Mouse (Mus musculus) c-Kit-negative CD71-positive TER-119-positive erythroid progenitor cells, embryonic 14.5 days (primary cell): Measurements from ENCODE around the gene Oaz1.

ENCODE experiments used
- DNase-seq: peaks from one replicate; pipeline ENCODE4 v3.0.0-alpha.2; 2013; ENCODE audit warnings: low read depth, low spot score

The Oaz1 gene

DNA sequence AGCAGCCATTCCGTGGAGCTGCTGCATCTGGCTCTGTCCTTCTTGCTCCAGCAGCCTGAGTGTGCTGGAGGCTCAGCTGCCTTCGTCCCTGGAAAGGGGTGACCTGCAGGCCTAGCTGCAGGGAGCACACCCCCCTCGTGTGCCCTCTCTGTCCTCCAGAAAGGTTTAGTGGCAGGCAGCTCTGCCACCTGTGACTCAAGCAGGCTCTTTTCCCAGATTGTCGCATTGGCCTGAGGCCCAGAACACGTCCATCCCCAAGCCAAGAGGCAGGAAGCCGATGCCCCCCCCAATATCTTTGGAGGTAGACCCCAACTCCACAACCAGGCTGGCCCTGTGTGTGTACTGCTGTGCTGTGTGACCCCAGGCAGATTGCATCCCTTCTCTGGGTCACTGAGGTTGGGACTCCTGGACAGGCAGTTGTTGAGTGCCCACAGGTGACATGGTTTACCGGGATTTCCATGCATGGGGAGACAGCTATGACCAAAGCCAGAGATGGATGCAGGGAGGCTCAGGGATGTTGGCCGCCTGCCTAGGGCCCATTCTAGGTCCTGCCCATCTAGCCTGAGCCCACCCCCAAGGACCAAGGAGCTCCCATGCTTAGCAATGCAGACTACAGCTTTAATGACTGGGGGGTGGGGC lies 18.7 kb downstream of the Oaz1 start:
- DNase-seq: no peak

DNA sequence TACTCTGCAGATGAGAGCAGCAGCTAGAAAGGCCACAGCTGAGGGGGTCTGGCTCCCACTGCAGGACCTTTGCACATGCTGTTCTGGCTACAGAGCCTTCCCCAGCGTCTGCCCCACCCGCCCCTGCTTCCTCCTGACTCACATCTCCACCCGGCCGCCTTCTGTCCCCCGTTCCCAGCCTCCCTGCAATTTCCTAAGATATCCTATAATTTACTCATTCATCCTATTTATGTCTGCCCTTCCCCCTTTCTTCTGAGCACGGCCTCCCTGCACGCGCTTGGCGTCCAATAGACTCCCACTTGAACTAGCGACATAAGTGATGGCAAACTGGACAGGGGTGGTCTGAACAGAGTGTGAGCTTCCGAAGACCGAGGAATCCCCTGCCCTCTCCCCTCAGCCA lies 19.3 kb downstream of the Oaz1 start:
- no peak for DNase-seq

DNA sequence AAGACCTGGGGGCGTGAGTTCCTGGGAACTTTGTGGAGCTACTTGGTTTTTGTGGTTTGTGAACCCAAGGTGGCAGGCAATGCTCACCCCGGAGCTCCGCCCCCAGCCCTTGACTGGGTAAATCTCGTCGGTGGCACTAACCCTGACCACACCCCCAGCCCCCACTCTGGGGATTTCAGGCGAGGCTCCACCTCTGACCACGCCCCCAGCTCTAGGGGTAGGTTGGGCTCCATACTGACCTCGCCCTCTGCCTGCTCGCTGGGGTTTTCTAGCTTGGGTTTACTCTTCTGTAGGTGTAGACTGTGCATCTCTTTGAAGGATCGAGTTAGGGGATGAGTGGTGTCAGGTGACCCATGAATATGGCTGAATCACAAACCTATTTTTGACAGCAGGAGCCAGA lies 22.1 kb downstream of the Oaz1 start:
- no peak for DNase-seq

DNA sequence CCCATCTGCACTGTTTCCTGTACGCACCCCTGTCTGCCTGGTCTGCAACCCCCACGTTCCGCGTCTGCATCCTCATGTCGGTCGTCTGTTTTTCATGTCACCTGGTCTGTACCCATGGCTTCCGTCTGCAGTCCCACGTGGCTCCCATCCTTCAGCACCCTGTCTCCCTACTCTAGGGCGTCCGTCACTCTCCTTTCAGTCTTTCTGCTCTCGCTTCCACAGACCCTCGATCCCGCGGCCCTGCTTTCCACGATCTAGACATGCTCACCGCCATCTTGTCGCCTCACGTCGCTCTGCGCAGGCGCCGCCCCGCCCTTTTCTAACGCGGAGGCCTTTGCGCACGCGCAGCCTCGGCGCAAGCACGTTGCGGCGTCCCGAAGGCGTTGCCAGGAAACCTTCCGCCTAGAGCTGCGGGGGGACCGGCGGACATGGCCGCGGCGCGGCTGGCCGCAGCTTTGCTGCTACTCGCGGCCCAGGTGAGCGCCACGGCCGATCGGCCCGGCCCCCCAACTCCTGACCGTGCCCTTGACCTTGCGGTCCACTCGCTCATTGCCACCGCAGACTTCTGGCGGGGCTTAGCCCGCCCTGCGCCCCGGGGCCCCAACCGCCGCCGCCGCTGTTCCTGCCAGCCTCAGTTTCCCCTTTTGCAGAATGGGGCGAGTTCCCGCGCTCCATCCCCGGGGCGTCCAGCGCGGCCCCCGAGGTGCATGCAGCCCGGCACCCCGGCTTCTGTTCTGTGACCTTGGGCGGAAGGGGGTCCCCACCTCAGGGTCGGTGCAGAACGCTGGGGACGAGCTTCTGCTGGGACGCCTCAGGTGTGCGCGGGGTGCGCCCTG lies 28.7 kb downstream of the Oaz1 start, which contains the start of the genes Lsm7 and Sppl2b:
TSS of gene Lsm7 (minus strand) at position 297 of the 836 bp plus-strand sequence.
TSS of gene Sppl2b (plus strand) at position 363 of the 836 bp plus-strand sequence.
- DNase-seq: peak; percentile 92

DNA sequence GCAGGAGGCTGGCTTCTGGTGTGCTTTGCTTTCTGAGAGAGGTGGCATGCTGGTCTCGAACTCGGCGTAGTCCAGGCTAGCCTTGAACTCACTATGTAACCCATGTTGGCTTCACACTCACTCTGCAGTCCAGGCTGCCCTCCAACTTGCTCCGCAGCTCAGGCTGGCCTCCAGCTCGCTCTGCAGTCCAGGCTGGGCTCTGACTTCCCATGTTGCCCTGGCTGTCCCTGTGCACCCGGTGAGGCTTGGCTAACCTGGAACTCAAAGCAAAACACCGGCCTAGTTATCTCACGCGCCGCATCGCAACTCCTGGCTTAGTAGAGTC lies 29.3 kb downstream of the Oaz1 start:
- DNase-seq: peak; percentile 46

DNA sequence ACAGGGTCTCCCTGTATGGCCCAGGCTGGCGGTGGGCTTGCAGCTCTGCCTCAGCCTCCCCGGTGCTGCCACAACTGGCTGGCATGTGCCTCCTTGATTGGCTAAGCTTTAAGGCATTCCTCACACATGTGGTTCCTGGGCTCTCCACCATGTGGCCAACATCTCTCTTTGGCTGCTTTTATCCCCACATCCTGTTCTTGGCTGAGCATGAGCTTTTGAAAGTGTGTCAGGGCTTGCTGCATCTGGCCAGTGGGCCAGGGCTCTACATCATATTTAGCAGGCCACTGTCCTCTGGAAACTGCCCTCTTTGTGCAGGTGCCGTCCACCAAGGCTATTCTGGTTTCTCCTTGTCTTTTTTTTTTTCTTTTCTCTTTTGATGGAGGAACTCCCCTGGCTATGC lies 29.8 kb downstream of the Oaz1 start:
- DNase-seq: no peak

DNA sequence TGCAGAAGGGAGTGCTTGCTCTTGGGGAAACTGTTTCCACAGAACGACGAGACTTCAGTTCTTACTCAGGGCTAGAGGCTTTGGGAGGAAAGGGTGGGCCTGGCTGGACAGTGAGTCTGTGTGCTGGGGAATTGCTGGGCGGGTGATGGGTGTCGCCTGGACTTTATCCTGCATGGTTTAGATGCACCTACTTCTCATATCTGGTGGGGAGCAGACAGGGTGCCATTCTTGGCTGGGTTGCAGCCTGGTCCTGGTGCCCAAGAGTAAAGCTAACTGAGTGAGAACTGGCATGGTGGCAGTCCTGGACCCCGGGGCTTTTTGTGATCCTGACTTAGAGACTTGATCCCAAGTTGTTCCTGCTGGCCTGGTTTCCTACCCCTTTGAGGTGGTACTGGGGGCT lies 30.5 kb downstream of the Oaz1 start:
- DNase-seq: peak; percentile 53

DNA sequence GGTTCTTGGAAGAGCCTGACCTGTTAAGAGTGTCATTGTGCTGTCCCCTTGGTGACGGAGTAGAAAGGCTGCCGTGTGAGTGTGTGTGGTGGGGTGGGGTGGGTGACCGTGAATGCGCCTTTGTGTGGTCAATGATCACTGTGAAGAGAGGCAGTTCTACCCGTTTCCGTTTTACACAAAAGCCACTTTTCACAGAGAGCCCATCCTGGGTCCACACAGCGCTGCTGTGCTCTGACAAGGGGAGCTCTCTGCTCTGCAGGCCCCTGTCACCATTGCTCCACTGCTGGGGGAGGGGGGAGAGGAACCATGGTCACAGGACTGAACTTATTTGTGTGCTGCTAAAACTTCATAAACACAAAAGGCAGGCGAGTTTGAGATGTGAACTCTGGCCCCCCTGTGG lies 30.9 kb downstream of the Oaz1 start:
- DNase-seq: no peak

DNA sequence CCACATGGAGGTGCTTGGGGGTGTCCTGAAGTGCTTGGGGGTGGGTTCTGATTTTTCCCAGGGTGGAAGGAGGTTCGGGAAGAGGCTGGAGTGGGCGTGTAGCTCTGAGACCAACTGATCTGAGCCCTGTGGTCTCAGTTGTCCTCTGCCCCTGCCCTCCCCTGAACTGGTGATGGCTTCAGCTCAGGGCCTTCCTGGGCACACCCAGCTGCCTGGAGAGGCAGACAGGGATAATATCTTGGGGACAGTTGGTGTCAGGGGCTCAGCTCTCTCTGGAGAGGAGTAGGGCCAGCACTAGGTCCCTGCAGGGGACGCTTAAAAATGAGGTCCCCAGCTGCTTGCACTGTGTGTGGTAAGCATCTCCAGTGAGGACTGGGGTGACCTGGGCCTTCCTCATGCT lies 31.4 kb downstream of the Oaz1 start:
- DNase-seq: peak; percentile 64

DNA sequence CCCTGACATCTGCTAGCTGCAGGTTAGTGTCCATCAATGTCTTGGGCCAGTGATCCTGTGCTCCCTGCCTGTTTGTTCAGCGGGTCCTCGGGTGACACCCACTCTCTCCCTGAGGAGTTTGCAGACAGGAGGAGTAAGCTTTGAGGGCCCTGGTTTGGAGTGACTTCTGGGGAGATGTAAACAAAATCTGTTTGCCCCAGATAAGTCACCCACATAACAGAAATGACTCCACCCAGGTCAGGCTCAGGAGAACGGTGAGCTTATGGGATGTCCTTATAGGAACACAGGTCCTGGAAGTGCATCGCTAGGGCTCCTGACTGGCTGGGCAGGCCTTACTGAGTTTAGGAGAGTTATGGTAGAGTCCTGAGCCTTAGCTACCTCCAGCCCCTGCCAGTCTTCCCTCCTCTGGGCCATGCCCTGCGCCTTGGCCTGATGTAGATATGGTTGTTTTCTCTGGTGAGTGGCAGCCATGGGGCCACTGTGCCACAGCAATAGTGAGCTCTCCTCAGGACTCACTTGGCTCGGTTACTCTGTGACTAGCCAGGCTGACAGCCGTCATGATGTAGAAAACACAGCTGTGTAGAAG lies 32.0 kb downstream of the Oaz1 start:
- DNase-seq: peak; percentile 89

DNA sequence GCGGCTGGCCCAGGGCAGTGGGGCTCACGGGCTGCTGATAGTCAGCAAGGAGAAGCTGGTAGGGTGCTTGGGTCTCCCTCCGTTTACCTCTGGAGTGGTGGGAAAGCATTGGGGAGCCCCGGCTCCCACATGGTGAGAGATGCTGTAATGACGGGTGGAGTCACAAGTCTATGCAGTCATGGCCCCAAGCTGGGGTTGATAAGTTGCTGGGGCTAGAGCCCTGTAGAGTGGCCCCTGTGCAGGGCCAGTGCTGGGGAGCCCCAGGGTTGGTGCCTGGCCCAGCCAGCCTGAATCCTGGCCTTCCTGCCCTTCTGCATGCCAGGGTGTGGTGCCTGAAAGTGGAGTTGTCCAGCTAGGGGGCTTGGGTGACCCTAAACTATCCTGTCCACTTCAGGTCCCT lies 35.8 kb downstream of the Oaz1 start:
- peak; percentile 43 for DNase-seq

DNA sequence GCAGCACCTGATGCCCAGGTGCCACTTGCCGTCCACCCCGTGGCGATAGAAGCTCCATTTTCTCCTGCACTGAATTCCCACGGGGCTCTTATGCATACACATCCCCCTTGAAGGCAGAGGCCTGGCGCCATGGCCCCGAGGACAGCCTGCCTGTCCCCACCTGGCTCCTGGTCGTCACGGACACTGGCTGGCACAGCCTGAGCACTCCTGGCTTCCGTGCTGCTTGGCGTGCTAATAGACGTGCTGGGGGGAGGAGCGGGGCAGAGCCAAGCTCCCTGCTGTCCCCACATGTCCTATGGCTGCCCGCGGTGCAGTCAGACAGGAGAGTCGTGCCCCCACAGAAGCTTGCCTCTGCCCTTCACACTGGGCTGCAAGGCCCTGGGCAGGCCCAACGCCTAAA lies 38.0 kb downstream of the Oaz1 start:
- DNase-seq: no peak

DNA sequence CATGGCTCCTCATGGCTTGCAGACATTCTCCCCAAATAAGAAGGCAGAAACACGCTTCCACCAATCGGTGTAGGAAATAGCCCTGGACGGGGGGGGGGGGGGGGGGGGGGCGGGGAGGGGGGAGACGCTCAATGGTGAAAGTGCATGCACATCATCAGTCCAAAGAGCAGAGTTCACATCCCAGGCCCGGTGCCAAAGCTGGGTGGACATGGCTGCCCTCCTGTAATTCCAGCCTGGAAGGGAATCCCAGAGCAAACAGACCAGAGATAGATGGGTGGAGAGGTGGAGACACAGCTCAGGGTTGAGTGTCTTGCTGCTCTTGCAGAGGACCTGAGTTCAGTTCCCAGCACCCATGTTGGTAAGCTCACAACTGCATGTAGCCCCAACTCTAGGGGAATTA lies 44.5 kb downstream of the Oaz1 start:
- DNase-seq: no peak

DNA sequence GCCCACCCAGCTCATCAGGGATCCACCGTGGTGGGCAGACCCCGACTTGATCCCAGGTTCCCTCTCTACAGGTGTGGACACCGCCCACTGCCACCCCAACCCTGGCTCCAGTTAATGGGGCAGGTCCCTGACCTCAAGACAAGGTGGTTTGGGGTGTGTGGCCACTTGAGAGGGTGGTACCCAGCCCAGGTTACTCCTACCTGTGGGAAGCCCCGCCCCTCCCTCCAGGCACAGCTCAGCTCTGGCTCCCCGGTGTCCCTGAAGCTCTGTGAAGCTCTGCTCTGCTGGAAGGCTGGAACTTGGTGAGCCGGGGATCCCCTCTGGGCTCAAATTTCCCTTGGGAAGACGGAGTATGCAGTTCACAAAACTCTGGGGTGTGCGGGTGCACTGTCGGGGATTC lies 45.1 kb downstream of the Oaz1 start, which contains the start of gene Tmprss9:
TSS of gene Tmprss9 (plus strand) at position 268 of the 400 bp plus-strand sequence.
- DNase-seq: no peak

DNA sequence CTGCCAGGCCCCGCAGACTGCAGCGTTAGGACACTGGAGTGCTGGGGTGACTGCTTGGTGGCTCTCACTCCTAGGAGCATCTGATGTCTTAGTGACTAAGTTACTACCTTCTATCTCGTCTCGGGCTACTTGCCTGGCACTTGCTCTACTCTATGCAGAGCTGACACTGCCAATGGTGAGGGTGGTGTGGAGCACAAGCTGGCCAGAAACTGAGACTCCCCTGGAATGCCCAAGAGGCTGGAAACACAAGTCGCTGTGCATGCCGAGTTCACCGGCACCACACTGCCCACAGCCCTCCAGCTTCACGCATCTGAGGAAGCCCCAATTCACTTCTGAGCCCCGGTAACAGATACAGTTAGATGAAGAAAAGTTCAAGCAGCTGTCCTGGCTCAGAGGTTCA lies 47.6 kb downstream of the Oaz1 start:
- DNase-seq: no peak

DNA sequence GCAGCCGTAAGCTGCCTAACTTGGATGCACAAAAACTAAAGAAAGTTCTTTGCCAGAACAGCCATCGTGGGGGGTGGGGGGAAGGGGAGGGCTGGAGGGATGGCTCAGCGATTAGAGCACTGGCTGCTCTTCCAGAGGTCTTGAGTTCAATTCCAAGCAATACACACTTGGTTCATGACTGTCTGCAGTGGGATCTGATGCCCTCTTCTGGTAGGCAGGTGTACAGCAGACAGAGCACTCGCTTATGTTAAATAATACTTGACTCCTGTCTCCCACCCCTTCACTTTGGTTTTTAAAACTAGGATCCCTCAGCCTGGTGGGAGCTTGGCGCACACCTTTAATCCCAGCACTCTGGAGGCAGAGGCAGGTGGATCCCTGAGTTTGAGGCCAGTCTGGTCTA lies 49.6 kb downstream of the Oaz1 start:
- peak; percentile 69 for DNase-seq

DNA sequence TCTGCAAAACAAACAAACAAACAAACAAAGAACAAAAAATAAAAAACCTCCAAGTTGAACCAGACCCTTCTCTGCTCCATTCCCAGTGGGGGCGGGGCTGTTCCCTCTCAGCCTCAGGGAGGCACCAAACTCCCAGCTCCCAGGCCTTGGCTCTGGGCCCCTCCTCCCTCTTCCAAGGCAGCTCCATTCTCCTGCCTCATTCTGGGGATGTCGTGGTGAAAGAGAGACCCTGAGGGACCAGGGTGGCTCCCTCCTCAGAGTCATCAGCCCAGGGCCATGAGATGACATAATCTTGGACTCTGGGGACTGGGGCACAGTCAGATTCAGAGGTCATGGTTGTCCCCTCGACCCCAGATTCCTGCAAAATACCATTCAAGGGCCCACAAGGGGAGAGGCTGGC lies 50.1 kb downstream of the Oaz1 start:
- no peak for DNase-seq
